Mouse (Mus musculus) v-Abl transformed pro-B cells (cell line): ENCODE data around the gene Mtr.

Experiments used
- in situ Hi-C, 2 experiments: fragments of 400-800 bp; cut with MboI; formaldehyde crosslinking; loops; one replicate each; pipeline ENCODE4 v1.15.1; 2025; ENCODE audit not compliant: unreplicated experiment in 2 of 2

Mtr gene

DNA sequence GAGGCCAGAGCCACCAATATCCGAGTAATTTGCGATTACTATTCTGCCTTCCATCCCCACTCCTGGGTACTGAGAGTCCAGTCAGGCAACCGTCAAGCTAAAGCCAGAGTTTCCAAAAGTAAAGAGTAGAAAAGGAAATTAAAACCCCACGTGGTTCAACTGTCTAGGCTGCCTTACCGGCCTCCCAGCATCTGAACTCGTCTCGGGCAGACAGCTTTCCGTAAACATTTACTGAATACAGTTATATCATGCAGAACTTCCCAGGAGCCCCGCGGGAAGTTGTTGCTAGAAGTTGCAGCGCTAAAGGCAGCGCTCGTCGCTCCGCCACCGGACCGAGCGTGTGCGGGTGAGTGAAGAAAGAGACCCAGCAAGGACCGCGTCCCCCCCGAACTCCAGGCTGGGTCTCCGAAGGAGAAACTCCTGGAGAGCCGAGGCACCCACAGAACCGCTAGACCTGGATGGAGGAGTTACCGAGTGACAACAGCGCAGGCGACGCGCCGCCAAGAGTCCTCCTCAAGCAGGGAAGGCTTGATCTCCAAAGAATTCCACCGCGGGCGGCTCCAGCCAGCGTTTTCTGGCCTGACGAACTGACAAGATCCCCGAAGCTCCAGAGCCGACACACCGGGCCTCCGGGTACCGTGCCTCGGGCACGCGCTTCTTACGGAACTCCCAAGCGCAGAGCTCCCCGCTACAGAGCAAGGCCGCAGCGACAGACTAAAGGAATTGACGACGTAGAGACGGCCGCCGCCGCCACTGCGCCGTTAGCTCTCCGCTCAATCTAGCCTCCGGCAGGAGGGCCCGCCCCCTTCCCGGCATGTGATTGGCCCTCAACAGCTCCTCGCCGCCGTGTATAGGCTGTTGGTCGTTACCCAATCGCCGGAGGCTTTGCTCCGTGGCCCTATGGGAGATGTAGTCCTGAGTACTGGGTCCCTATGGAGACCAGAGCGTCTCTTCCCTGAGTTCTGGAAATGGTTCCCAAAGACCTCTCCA, at the start of gene Mtr:
Gene Mtr (minus strand): TSS at position 723 of the 990 bp plus-strand sequence.
- in situ Hi-C loops, result loop anchor here (5.0 kb wide), 2 partner anchors 135 to 140 kb away; partner anchors contain the start of gene Heatr1 (in 1 of the 2)

DNA sequence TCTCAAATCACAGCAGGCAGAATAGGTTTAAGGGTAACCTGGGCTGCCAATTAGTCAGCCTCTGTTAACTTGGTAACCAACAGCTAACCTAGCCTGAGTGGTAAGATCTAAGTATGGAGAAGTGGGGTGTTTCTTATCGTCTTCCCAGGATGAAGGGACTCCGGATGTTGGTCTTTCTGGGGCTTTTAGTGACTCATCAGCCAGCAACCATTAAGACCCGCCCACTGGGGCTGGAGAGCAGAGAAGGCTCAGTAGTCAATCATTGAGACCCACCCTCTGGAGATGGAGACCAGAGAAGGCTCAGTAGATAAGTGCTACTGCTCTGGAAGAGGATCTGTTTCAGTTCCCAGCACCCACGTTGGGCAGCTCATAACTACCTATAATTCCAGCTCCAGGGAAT, 49.4 kb upstream of the Mtr start:
- in situ Hi-C loops, result no loop called here

DNA sequence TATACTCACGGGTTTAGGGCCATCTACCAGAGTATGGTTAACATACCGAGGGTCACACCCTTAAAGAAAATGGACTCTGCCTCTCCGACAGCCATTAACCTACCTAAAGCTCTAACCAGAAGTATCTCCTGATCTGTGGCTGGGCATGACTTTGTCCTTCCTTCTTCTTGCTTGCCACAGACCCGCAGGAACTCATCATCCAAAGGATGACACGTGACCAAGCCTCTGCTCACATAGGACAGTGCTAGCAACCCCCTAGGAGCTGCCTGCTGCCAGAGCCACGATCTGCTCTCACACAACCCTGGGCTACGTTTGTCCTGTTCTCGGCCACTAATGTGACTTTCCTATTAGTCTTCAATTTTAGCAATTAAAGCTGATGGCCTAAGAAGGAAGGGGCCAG, 47.6 kb upstream of the Mtr start:
- in situ Hi-C loops, result no loop called here

DNA sequence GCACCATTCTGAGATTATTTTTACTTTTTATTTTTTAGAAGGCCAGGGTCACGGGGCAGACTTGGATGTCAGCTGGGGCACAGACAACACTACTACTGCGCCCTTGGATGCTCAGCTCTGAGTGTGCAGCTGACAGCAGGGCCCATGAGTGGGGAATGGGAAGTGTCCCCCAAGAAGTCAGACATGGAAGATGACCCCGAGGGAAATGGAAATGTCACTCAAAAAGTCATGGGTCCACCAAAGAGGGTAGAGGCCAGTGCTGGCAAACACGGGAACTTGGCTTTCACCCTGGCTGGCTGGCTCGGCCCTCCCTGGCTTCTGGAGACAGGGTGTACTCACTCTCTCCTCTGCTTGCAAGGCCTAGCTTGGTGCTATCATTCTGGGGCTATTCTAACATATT, 47.1 kb upstream of the Mtr start:
- in situ Hi-C loops, result no loop called here

DNA sequence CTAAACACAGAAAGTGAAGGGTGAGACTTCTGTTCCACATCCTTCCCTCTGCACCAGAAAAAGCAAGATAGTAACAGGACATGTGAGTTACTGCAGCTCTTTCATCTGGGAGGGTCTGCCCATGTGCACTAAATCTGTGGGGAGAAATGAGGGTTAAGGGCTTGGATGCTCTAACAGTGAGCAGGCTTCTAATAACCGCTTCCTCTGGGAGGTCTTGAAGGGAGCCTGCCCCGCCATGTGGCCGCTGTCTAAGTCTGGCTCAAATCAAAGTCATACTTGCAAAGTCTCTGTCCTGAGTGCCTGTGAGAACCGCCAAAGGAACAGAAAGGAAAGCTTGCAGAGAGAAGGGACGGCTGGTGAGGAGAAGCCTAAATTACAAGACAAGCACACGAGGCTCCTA, 39.9 kb upstream of the Mtr start:
- in situ Hi-C loops, result no loop called here

DNA sequence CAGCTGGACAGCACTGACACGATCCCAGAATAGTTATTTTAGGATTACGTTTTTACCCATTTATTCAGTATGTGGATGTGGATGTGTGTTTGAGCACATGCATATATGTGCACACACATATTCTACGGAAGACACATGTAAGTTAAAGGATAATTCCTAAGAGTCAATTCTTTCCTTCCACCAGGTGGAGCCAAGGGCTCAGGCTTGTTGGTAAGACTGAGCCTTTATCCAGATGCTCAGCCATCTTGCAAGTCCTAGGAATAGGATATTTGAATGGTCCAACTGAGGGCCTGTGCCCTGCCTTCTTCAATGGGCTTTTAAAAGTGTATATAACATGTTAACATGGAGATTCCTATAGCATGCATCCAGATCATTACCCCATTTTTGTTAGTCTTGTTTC, 38.8 kb upstream of the Mtr start:
- in situ Hi-C loops, result no loop called here

DNA sequence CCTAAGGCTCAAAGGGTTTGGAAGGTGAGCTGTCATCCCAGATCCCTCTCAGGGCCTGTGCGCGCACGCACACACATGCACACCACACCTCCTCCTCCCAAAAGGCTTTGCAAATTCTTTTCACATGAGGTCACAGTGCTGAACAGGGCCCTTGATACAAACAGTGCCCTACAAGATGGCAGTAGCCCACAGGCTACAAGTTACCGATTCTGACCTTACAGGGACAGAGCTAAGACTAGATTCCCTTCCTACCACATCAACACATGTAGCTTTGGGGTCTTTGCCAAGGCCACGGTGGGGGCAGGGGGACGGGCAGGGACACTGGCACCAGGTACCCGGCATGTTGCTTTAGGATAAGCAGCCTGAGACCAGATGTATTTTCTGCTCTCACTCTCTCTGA, 35.9 kb upstream of the Mtr start:
- in situ Hi-C loops, result no loop called here

DNA sequence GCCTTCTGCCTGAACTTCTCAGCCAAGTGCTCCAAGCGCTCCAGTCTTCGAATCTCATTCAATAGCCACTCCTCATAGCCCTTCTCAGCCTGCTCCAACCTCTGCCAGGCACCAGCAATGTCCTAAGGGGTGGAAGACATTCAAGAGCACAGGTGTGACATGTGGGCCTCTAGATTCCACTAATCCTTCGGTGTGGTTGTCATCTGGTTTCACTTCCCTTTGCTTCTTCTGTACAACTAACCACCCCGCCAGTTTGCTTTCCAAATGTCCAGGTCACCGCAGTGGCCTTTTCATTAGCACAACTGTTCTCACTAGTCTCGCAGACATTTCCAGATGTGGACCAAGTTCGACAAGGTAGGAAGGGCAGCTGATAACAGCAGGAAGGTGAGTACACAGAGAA, 32.8 kb upstream of the Mtr start:
- in situ Hi-C loops, result no loop called here

DNA sequence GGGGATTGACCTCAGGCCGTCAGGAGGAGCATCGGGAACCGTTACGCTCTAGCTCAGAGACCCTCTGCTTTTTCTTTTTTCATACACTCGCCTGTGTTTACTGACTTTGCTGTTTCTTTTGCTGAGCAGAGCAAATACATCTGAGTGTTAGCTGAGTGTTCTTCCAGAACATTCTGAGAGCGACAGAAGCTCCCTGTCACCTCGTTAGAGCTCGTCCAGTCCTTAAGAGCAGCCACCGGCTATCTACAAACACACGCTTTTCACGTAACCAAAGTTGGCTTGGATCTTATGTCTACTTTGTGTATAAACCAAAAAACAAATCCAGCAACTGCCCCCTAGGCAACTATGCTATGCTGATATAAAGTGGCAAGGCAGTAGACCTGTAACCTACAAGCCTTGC, 26.6 kb upstream of the Mtr start:
- in situ Hi-C loops, result no loop called here

DNA sequence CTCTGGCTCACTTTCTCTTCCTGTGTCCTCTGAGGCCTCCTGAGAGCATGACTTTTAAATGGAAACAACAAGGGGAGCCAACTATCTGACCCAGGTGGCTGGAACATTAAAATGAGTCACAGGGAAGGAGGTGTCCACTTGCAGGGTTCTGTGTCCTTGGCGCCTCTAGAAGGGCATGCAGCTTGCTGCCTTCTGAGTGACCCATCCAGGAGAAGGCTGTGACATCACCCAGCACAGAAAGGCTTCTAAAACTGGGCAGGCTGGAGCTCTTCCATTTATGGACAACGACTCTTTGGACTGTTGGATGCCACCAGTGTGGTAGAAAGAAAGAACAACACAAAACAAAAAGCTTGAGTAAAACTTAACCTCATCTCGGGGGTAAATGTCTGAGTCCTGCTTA, 25.9 kb upstream of the Mtr start:
- in situ Hi-C loops, result no loop called here

DNA sequence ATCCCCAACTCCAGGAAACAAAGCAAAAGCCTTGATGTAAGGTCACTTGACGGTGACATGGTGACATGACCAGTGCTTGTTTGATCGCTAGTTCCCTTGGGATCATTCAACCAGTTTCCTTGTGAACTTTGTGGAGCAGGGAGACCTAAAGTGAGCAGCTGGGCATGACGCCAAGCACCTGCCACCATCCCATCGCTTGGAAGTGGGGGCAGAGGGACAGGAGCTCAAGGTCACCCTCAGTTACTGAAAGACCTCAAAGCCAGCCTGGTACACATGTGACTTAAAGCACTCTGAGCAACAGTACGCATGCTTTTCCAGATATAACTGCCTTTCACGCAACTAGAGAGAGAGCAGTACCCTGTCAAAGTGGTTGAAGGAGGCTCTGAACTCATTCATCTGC, 16.8 kb upstream of the Mtr start:
- in situ Hi-C loops, result no loop called here

DNA sequence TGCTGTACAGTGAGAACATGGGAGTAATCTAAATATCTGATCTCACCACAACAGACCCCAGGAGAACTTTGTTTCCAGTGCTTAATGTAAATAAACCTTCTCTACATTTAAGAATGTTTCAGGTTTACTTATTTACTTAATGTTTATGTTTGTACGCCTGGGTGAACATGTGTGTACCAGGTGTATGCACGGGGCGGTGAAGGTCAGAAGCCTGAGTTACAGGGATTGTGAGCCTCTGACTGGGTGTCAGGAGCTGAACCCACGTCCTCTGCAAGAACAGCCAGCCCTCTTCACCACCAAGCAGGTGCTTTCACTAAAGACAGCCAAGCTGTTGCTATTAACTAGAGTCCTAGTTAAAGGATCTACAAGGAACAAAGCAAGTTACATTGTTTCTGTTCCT, 16.3 kb upstream of the Mtr start:
- in situ Hi-C loops, result no loop called here

DNA sequence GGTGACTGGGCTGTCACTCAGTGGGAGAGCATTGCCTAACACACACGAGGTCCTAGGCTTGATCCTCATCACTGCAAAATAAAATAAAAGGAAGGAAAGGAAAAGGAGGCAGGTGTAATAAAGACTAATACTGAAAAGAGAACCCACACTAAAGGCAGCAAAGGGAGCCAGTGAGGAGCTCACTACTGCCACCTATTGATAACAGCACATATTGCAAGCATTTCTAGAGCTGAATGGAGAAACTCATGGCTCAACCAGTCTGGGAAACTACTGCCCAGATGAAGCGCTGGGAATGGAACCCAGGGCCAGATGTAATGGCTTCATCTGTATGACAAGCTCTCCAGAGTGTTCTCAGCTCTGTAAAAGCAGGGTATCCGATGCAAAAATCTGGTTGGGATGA, 15.0 kb upstream of the Mtr start:
- in situ Hi-C loops, result no loop called here

DNA sequence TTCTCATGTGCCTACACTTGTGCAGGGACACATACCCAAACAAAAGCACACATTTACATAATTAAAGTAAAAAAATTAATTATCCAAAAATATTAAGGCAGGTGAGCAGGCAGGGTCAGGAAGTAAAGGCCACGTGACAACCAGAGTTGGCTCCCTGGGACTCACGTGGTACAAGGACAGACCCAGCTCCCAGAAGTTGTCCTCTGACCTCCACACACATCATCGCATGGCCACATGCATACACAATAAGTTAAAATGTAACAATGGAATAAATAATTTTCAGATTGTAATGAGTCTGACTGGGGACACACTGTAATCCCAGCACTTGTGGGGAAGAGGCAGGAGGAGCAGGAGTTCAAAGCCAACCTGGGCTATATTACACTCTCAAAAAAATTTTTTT, 10.1 kb upstream of the Mtr start:
- in situ Hi-C loops, result no loop called here

DNA sequence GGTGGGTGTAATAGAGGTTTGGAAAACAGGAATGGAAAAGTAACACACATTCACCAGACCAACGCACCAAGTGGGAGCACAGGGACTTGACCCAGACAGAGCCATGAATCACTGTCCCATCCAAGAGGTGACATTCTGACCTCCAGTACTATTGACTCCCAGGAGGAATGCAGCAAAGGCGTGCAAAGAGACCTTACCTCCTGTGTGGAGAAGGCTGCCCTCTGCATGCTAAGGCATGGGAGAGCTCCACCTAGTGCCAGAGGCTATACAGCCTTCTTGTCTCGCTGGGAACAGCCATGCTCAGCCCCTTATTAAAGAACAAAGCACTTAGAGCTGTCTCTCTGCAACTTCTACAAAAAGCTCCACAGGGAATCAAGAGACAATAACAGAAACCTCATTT, 9.2 kb upstream of the Mtr start:
- in situ Hi-C loops, result no loop called here

DNA sequence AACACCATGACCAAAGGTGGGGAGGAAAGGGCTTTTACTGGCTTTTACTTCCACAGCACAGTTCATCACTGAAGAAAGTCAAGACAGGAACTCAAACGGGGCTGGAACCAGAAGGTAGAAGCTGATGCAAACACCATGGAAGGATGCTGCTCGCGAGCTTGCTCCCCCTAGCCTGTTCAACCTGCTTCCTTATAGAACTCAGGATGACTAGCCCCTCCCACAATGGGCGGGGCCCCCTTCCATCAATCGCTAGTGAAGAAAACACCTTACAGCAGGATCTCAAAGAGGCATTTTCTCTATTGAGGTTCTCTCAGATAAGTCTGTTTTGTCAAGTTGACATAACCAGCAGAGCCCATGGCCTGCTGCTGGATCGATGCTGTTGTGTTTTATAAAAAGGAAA, 6.1 kb upstream of the Mtr start:
- in situ Hi-C loops, result no loop called here

DNA sequence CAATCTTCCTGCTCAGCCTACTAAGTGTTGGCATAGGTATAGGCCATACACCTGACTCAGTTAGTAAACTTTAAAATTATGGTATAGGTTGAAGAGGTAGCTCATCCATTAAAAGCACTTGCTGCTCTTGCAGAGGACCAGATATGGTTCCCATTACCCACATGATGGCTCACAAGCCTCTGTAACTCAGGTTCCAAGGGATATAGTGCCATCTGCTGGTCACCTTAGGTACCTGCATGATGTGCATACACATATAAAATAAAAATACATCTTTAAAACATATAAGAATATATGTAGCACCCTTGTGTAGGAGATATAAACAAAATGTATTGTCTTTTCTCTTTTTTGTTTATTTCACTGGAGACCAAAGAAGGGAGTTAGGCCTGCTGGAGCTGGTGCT, 3.6 kb upstream of the Mtr start:
- in situ Hi-C loops, result no loop called here

DNA sequence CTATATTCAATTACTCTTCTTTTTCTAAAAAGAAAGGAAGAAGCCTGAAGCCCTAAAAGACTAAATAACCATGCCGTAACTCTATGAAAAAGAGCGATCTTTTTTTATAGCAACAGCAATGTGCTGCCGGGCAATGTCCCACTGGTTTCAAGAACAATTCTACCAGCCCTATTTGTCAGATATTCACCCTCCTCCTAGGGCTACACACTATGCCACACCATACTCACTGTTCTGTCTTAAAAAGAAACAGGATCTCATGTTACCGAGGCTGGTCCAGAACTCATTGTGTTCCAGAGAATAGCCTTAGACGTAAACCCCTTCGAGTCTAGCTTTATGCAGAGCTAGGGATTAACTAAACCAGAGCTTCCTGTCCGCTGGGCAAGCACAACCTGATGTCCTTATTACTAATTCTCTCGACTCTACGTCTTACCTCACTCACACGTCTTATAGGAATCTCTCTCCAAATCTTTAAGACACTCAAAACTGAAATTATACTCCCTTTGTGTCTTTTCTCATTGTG, 982 bp downstream of the Mtr start:
- in situ Hi-C loops, result loop anchor here (5.0 kb wide), 2 partner anchors 135 to 140 kb away; partner anchors contain the start of gene Heatr1 (in 1 of the 2)

DNA sequence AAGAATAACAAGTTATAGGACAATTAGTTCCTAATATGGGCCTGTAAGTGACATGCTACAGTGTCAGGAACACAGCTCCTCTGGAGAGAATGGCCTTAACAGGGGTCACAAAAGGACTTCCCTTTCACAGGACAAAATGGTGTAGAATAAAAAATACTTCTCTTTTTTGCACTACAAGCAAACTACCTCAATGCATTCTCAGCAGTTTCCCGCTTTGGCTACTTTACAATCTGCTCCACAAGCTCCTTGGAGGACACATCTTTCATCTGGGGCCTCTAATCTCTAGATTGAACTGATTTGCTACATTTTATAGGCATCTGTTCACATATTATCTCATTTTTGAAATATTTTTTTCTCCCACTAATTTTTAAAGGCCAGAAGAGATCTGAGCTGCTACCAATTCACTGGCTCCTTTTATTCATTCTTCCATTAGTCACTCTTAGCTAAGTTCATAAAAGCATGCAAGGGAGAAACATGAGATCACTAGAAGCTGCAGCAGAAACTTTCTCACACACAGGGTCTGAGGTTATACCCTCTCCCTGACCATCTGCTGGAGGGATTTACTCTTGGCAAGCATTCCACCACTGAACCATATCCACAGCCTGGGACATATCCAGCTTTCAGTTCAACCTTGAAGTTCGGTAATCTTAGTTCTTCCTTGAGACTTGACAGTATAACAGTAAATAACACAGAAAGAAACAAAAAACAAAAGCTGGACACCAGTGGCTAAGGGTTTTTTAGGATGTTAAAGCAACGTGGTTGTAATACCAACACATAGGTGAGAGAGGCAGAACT, 1.8 kb downstream of the Mtr start:
- in situ Hi-C loops, result loop anchor here (5.0 kb wide), 2 partner anchors 136 to 141 kb away; partner anchors contain the start of gene Heatr1 (in 1 of the 2)

DNA sequence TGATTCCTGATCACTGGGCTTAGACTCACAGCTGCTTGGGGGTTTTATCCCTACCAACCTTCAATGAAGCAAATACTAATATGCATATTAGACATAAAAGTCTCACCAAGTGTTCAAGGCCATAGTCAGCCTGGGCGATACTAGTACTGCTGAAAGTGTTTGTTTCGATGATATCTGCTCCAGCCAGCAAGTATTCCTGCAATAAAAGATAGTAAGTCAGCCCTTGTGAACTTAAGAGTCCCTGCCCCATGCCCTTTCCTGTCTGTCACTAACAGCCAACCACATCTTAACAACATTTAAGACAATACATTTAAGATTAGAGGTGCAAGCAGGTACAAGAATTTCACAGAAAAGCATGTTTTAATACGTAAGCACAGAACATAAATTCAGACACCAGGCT, 7.4 kb downstream of the Mtr start:
- in situ Hi-C loops, result no loop called here

DNA sequence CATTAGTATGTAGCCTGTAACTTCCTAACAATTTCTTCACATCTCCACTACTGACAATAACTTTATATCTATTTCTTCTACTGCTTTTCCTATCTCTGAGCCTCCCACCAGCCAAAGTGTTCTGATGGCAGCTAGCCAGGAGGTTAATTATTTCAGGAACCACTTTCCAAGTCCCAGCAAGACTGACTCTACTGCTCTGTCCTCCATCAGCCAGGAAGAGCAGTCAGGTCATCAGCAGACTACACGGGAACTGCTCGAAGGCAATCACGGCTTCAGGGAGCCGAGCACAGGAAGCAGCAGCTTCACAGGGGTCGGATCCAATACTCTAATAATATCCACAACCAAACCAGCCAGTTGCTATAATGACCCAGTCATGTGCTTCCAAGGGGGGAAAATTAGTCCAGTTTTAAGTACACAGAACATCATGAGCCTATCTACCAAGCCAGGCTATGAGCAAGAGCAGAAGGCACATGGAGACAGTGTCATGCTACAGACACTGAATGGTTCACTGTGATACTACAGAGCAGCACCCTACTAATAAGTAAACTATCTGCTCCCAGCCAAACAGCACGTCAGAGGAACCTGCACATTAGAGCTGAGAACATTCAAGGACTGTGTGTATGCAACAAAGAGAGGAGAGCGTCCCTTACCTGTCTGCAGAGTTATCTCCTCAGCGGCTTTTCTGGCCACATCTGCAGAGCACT, 8.6 kb downstream of the Mtr start:
- in situ Hi-C loops, result loop anchor here (25.0 kb wide), 2 partner anchors 663 to 1938 kb away; no protein-coding TSS in a partner anchor
